Mouse (Mus musculus): ENCODE measurements around the gene Ppp5c.

The Ppp5c gene

GRCm38 (mm10) chr7:17062845-17063244 lies 35.1 kb upstream of the Ppp5c start:
- Histone ChIP-seq H3K9me3 (ENCODE audit: low read length) (peaks cover 2% of the 10 kb centered on the region; the same call in 1 of the 2 replicates), H3K4me1 (replicated peaks; ENCODE audit: low read depth, low read length) (peaks cover 53% of the 10 kb centered on the region), H3K4me3 (replicated peaks; ENCODE audit: low read length) (peak overlapping the region; percentile 77), H3K36me3 (ENCODE audit: insufficient read depth, low read length) (no peaks in the 10 kb centered on the region), H3K27me3 (ENCODE audit: insufficient read depth, low read length) (peaks cover 3% of the 10 kb centered on the region)
- no peak for TF ChIP-seq NANOG (IDR thresholded peaks at IDR 0.05; ENCODE audit: borderline replicate concordance, low read length)
- TF ChIP-seq CTCF (conservative IDR thresholded peaks at IDR 0.05; ENCODE audit: low read length), result no peak
- no peak for TF ChIP-seq POU5F1 (IDR thresholded peaks at IDR 0.05; ENCODE audit: borderline replicate concordance, low read length)

- peak within 1 kb of the TSS; percentile 77 for H3K4me3 ChIP-seq (replicated peaks; ENCODE audit: low read length)
- H3K36me3 ChIP-seq (ENCODE audit: insufficient read depth, low read length), result no peaks in the 10 kb centered on the region
- H3K27me3 ChIP-seq (ENCODE audit: insufficient read depth, low read length), result peaks cover 3% of the 10 kb centered on the region
- H3K9me3 ChIP-seq (ENCODE audit: low read length), result peaks cover 2% of the 10 kb centered on the region; the same call in 1 of the 2 replicates
- H3K4me1 ChIP-seq (replicated peaks; ENCODE audit: low read depth, low read length), result peaks cover 56% of the 10 kb centered on the region
- TF ChIP-seq CTCF (conservative IDR thresholded peaks at IDR 0.05; ENCODE audit: low read length), result no peak
- TF ChIP-seq NANOG (IDR thresholded peaks at IDR 0.05; ENCODE audit: borderline replicate concordance, low read length), result no peak
- no peak for TF ChIP-seq POU5F1 (IDR thresholded peaks at IDR 0.05; ENCODE audit: borderline replicate concordance, low read length)
Measured at GRCm38 (mm10) chr7:17062389-17062788, 34.7 kb upstream of the Ppp5c start, which contains the start of gene Hif3a. Gene Hif3a (minus strand): TSS chr7:17062427.

- peaks cover 65% of the 10 kb centered on the region for H3K4me1 ChIP-seq (replicated peaks; ENCODE audit: low read depth, low read length)
- H3K9me3 ChIP-seq (ENCODE audit: low read length), result peaks cover 2% of the 10 kb centered on the region; the same call in 1 of the 2 replicates
- H3K4me3 ChIP-seq (replicated peaks; ENCODE audit: low read length), result peak overlapping the region; percentile 77; the same call in 1 of the 2 replicates
- peaks cover 3% of the 10 kb centered on the region for H3K27me3 ChIP-seq (ENCODE audit: insufficient read depth, low read length)
- TF ChIP-seq NANOG (IDR thresholded peaks at IDR 0.05; ENCODE audit: borderline replicate concordance, low read length) (no peak), CTCF (conservative IDR thresholded peaks at IDR 0.05; ENCODE audit: low read length) (peak; percentile 28; the same call in 1 of the 2 replicates)
- no peaks in the 10 kb centered on the region for H3K36me3 ChIP-seq (ENCODE audit: insufficient read depth, low read length)
Measured at GRCm38 (mm10) chr7:17060782-17061605, 33.3 kb upstream of the Ppp5c start.

GRCm38 (mm10) chr7:17060031-17060781 lies 32.5 kb upstream of the Ppp5c start:
- Histone ChIP-seq H3K9me3 (ENCODE audit: low read length) (peaks cover 2% of the 10 kb centered on the region; the same call in 1 of the 2 replicates), H3K27me3 (ENCODE audit: insufficient read depth, low read length) (peaks cover 3% of the 10 kb centered on the region), H3K4me1 (replicated peaks; ENCODE audit: low read depth, low read length) (peaks cover 69% of the 10 kb centered on the region), H3K4me3 (replicated peaks; ENCODE audit: low read length) (no peak overlapping the region), H3K36me3 (ENCODE audit: insufficient read depth, low read length) (no peaks in the 10 kb centered on the region)
- no peak for TF ChIP-seq NANOG (IDR thresholded peaks at IDR 0.05; ENCODE audit: borderline replicate concordance, low read length)
- TF ChIP-seq CTCF (conservative IDR thresholded peaks at IDR 0.05; ENCODE audit: low read length), result no peak
- TF ChIP-seq POU5F1 (IDR thresholded peaks at IDR 0.05; ENCODE audit: borderline replicate concordance, low read length), result no peak

GRCm38 (mm10) chr7:17059463-17059844 lies 31.7 kb upstream of the Ppp5c start:
- TF ChIP-seq NANOG (IDR thresholded peaks at IDR 0.05; ENCODE audit: borderline replicate concordance, low read length), result no peak
- TF ChIP-seq CTCF (conservative IDR thresholded peaks at IDR 0.05; ENCODE audit: low read length), result no peak
- no peak for TF ChIP-seq POU5F1 (IDR thresholded peaks at IDR 0.05; ENCODE audit: borderline replicate concordance, low read length)
- H3K4me1 ChIP-seq (replicated peaks; ENCODE audit: low read depth, low read length), result peaks cover 67% of the 10 kb centered on the region
- H3K36me3 ChIP-seq (ENCODE audit: insufficient read depth, low read length), result no peaks in the 10 kb centered on the region
- H3K9me3 ChIP-seq (ENCODE audit: low read length), result peaks cover 2% of the 10 kb centered on the region; the same call in 1 of the 2 replicates
- no peak overlapping the region for H3K4me3 ChIP-seq (replicated peaks; ENCODE audit: low read length)
- H3K27me3 ChIP-seq (ENCODE audit: insufficient read depth, low read length), result peaks cover 3% of the 10 kb centered on the region

GRCm38 (mm10) chr7:17058816-17059462 lies 31.2 kb upstream of the Ppp5c start:
- no peaks in the 10 kb centered on the region for H3K9me3 ChIP-seq (ENCODE audit: low read length)
- peaks cover 65% of the 10 kb centered on the region for H3K4me1 ChIP-seq (replicated peaks; ENCODE audit: low read depth, low read length)
- H3K4me3 ChIP-seq (replicated peaks; ENCODE audit: low read length), result peak overlapping the region; percentile 52
- peaks cover 3% of the 10 kb centered on the region for H3K27me3 ChIP-seq (ENCODE audit: insufficient read depth, low read length)
- H3K36me3 ChIP-seq (ENCODE audit: insufficient read depth, low read length), result no peaks in the 10 kb centered on the region
- no peak for TF ChIP-seq CTCF (conservative IDR thresholded peaks at IDR 0.05; ENCODE audit: low read length)
- no peak for TF ChIP-seq POU5F1 (IDR thresholded peaks at IDR 0.05; ENCODE audit: borderline replicate concordance, low read length)
- TF ChIP-seq NANOG (IDR thresholded peaks at IDR 0.05; ENCODE audit: borderline replicate concordance, low read length), result no peak

GRCm38 (mm10) chr7:17058071-17058689 lies 30.5 kb upstream of the Ppp5c start:
- no peaks in the 10 kb centered on the region for H3K36me3 ChIP-seq (ENCODE audit: insufficient read depth, low read length)
- peak overlapping the region; percentile 52 for H3K4me3 ChIP-seq (replicated peaks; ENCODE audit: low read length)
- H3K4me1 ChIP-seq (replicated peaks; ENCODE audit: low read depth, low read length), result peaks cover 65% of the 10 kb centered on the region
- TF ChIP-seq CTCF (conservative IDR thresholded peaks at IDR 0.05; ENCODE audit: low read length), result no peak
- no peak for TF ChIP-seq POU5F1 (IDR thresholded peaks at IDR 0.05; ENCODE audit: borderline replicate concordance, low read length)
- no peak for TF ChIP-seq NANOG (IDR thresholded peaks at IDR 0.05; ENCODE audit: borderline replicate concordance, low read length)
- no peaks in the 10 kb centered on the region for H3K9me3 ChIP-seq (ENCODE audit: low read length)
- peaks cover 3% of the 10 kb centered on the region for H3K27me3 ChIP-seq (ENCODE audit: insufficient read depth, low read length)
